ENCODE assay signal across 24 mouse cellular contexts in the genomic region with DNA sequence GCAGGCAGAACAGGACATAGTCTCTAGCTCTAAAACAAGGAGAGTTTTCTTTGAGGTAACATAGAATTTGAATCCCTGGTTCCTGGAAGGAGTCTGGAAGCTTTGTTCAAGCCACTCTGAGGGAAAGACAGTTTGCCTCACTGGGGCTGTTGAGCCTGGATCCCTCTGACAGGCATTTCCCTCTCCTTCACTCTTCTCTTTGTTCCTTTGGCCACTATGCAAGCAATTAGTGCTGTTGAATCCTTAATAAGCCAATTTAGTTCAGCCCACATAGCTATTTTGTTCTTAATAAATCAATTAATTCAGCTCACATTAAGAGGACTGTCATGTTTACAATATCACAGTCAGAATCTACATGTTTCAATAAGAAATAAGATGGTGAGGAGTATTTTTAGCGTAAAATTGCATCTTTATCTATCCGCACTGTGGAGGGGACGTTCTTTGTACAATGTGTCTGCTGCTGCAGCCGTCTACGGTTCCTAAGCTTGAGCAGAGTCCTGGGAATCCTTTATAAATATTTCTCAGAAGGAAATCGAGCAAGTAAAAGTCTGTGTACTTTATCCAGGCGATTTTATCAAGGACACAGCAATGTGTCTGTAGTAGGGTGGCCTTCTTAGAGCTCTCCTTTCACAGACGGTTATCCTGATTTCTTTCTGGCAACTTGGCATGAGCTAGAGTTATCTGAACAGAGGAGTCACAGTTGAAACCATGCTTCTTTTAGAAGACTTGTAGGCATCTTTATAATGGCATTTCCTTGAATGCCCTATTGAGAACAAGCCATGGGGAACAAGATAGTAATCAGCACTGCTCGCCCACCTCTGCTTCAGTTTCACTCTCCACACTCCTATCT.
DNase-seq lines count a peak whose midpoint lies in the region; ATAC-seq and TF ChIP-seq lines count a peak whose summit lies in the region.
"Had no signal": no experiment of that assay in that cellular context is flagged by ENCODE, and none has a peak within 500 bp of the region (broad histone marks: within the 10 kb centered on the region; RNA-seq: fewer than 3 reads in every experiment).

No protein-coding gene starts in this region.

- H3K4me1 ChIP-seq in hindbrain, embryonic 16.5 days (ENCODE audit: control insufficient read depth, insufficient read depth, low read depth, low read length) = no peaks in the 10 kb centered on the region
- H3K4me1 ChIP-seq in hindbrain, embryonic 11.5 days (replicated peaks; ENCODE audit: control insufficient read depth, insufficient read depth, low read length) = no peaks in the 10 kb centered on the region
- peaks cover 12% of the 10 kb centered on the region for H3K4me1 ChIP-seq in forebrain, embryonic 10.5 days
- H3K4me1 ChIP-seq in forebrain, embryonic 16.5 days (replicated peaks; ENCODE audit: control insufficient read depth, insufficient read depth, low read length) = peaks cover 6% of the 10 kb centered on the region
- H3K4me1 ChIP-seq in thymus, adult 2 months (replicated peaks; ENCODE audit: control insufficient read depth, insufficient read depth, low read length) = no peaks in the 10 kb centered on the region
- H3K4me1 ChIP-seq: embryonic facial prominence, embryonic 12.5 days; heart, embryonic 13.5 days; kidney, embryonic 15.5 days; megakaryocyte, embryonic 14.5 days; neural tube, embryonic 13.5 days had no signal

- peak; percentile 69 for ATAC-seq in hindbrain, embryonic 16.5 days
- no peak for ATAC-seq in hindbrain, embryonic 11.5 days (ENCODE audit: low FRiP score)
- ATAC-seq in forebrain, embryonic 16.5 days = peak; percentile 94
- ATAC-seq: intestine, postnatal 0 days had no signal

- no peaks in the 10 kb centered on the region for H3K9me3 ChIP-seq in hindbrain, embryonic 16.5 days (ENCODE audit: control insufficient read depth, low read length)
- H3K9me3 ChIP-seq in hindbrain, embryonic 11.5 days (ENCODE audit: control insufficient read depth, low read length) = no peaks in the 10 kb centered on the region
- H3K9me3 ChIP-seq in forebrain, embryonic 10.5 days = no peaks in the 10 kb centered on the region
- H3K9me3 ChIP-seq in forebrain, embryonic 16.5 days (ENCODE audit: control insufficient read depth, low read length) = no peaks in the 10 kb centered on the region
- H3K9me3 ChIP-seq: embryonic facial prominence, embryonic 12.5 days; heart, embryonic 13.5 days; kidney, embryonic 15.5 days; megakaryocyte, embryonic 14.5 days; neural tube, embryonic 13.5 days had no signal

- WGBS in hindbrain, embryonic 16.5 days = 47% methylated on average over 9 of the region's 9 CpGs
- WGBS in hindbrain, embryonic 11.5 days = 77% methylated on average over 9 of the region's 9 CpGs
- 65% methylated on average over 9 of the region's 9 CpGs for WGBS in forebrain, embryonic 10.5 days
- 18% methylated on average over 9 of the region's 9 CpGs for WGBS in forebrain, embryonic 16.5 days
- 85% methylated on average over 9 of the region's 9 CpGs for WGBS in thymus, adult 2 months

- H3K27me3 ChIP-seq in hindbrain, embryonic 16.5 days (replicated peaks; ENCODE audit: control insufficient read depth, insufficient read depth, low read length) = no peaks in the 10 kb centered on the region
- no peaks in the 10 kb centered on the region for H3K27me3 ChIP-seq in hindbrain, embryonic 11.5 days (ENCODE audit: control insufficient read depth, insufficient read depth, low read length)
- no peaks in the 10 kb centered on the region for H3K27me3 ChIP-seq in forebrain, embryonic 10.5 days (ENCODE audit: poor library complexity, severe bottlenecking)
- H3K27me3 ChIP-seq in forebrain, embryonic 16.5 days (replicated peaks; ENCODE audit: control insufficient read depth, insufficient read depth, low read length) = no peaks in the 10 kb centered on the region
- H3K27me3 ChIP-seq in thymus, adult 2 months (ENCODE audit: control insufficient read depth, insufficient read depth, low read length) = no peaks in the 10 kb centered on the region
- H3K27me3 ChIP-seq: embryonic facial prominence, embryonic 12.5 days; heart, embryonic 13.5 days; kidney, embryonic 15.5 days; megakaryocyte, embryonic 14.5 days; neural tube, embryonic 13.5 days had no signal

- H3K4me2 ChIP-seq in hindbrain, embryonic 16.5 days (ENCODE audit: low read length) = no peak overlapping the region
- H3K4me2 ChIP-seq in hindbrain, embryonic 11.5 days (replicated peaks; ENCODE audit: low read depth, low read length) = no peak overlapping the region
- H3K4me2 ChIP-seq in forebrain, embryonic 16.5 days (ENCODE audit: low read length) = no peak overlapping the region
- H3K4me2 ChIP-seq: embryonic facial prominence, embryonic 12.5 days; heart, embryonic 13.5 days; kidney, embryonic 15.5 days; lung, embryonic 14.5 days; neural tube, embryonic 13.5 days had no signal

- TF ChIP-seq CTCF in thymus, adult 2 months (IDR thresholded peaks at IDR 0.05; ENCODE audit: borderline replicate concordance, control insufficient read depth, extremely low read depth, insufficient read depth, low read length, poor library complexity) = no peak

- H3K36me3 ChIP-seq in hindbrain, embryonic 16.5 days (ENCODE audit: control insufficient read depth, insufficient read depth, low read length) = no peaks in the 10 kb centered on the region
- H3K36me3 ChIP-seq in hindbrain, embryonic 11.5 days (ENCODE audit: control insufficient read depth, insufficient read depth, low read length) = no peaks in the 10 kb centered on the region
- no peaks in the 10 kb centered on the region for H3K36me3 ChIP-seq in forebrain, embryonic 10.5 days (replicated peaks)
- no peaks in the 10 kb centered on the region for H3K36me3 ChIP-seq in forebrain, embryonic 16.5 days (ENCODE audit: control insufficient read depth, insufficient read depth)
- no peaks in the 10 kb centered on the region for H3K36me3 ChIP-seq in thymus, adult 2 months (ENCODE audit: control insufficient read depth, insufficient read depth, low read length)
- H3K36me3 ChIP-seq: embryonic facial prominence, embryonic 12.5 days; heart, embryonic 13.5 days; kidney, embryonic 15.5 days; neural tube, embryonic 13.5 days had no signal

- no peak overlapping the region for H3K9ac ChIP-seq in hindbrain, embryonic 16.5 days (ENCODE audit: low read depth, low read length)
- no peak overlapping the region for H3K9ac ChIP-seq in hindbrain, embryonic 11.5 days (ENCODE audit: low read depth, low read length)
- no peak overlapping the region for H3K9ac ChIP-seq in forebrain, embryonic 16.5 days (replicated peaks; ENCODE audit: low read depth, low read length)
- H3K9ac ChIP-seq: embryonic facial prominence, embryonic 12.5 days; heart, embryonic 13.5 days; kidney, embryonic 15.5 days; liver, embryonic 14.5 days; lung, embryonic 14.5 days; neural tube, embryonic 13.5 days had no signal

- no peak for TF ChIP-seq POLR2A in thymus, adult 2 months (IDR thresholded peaks at IDR 0.05; ENCODE audit: control insufficient read depth, extremely low read depth, insufficient read depth, low read length, poor library complexity)

- H3K27ac ChIP-seq in hindbrain, embryonic 16.5 days (ENCODE audit: low read depth, low read length) = no peak overlapping the region
- no peak overlapping the region for H3K27ac ChIP-seq in hindbrain, embryonic 11.5 days (ENCODE audit: low read depth, low read length)
- 0 out of 2 replicates have a peak overlapping the region, but pooled peaks have one; percentile 48 for H3K27ac ChIP-seq in forebrain, embryonic 10.5 days
- no peak overlapping the region for H3K27ac ChIP-seq in forebrain, embryonic 16.5 days (ENCODE audit: low read length)
- H3K27ac ChIP-seq in thymus, adult 2 months (ENCODE audit: control insufficient read depth, insufficient read depth, low read length) = no peak overlapping the region
- H3K27ac ChIP-seq: embryonic facial prominence, embryonic 12.5 days; heart, adult 2 months; heart, embryonic 13.5 days; kidney, embryonic 15.5 days; liver, embryonic 14.5 days; neural tube, embryonic 13.5 days had no signal

- no peak for DNase-seq in hindbrain, embryonic 11.5 days (ENCODE audit: low spot score)
- no peak for DNase-seq in forebrain, embryonic 10.5 days (ENCODE audit: extremely low spot score, low spot score)
- peak; percentile 73 for DNase-seq in retina, embryonic 14.5 days (ENCODE audit: low spot score)
- no peak for DNase-seq in heart, postnatal 4 days
- no peak for DNase-seq in thymus, adult 2 months
- no peak for DNase-seq in right cerebral cortex, postnatal 14 days
- DNase-seq: cerebellum, adult 2 months; cerebellum, postnatal 25 days; gastrocnemius, postnatal 36 days; heart, adult 2 months; heart, postnatal 14 days; layer of hippocampus, adult 9-11 months; lung, embryonic 14.5 days; lung, postnatal 36 days; thymus, adult 18-20 months had no signal

- H3K4me3 ChIP-seq in hindbrain, embryonic 16.5 days (ENCODE audit: low read length) = no peak overlapping the region
- H3K4me3 ChIP-seq in hindbrain, embryonic 11.5 days (ENCODE audit: low read depth, low read length) = no peak overlapping the region
- H3K4me3 ChIP-seq in forebrain, embryonic 10.5 days = no peak overlapping the region
- no peak overlapping the region for H3K4me3 ChIP-seq in forebrain, embryonic 16.5 days (replicated peaks; ENCODE audit: low read length)
- H3K4me3 ChIP-seq in thymus, adult 2 months (ENCODE audit: control insufficient read depth, insufficient read depth, low read length) = no peak overlapping the region
- H3K4me3 ChIP-seq: embryonic facial prominence, embryonic 12.5 days; heart, adult 2 months; heart, embryonic 13.5 days; kidney, embryonic 15.5 days; megakaryocyte, embryonic 14.5 days; neural tube, embryonic 13.5 days had no signal
